Mouse (Mus musculus) midbrain, postnatal 0 days (tissue): ENCODE results near the gene Igsf8. TPM values are rescaled to one million over a fixed set of nuclear protein-coding genes. Genes with fewer than 3 reads are reported as not detected.

ENCODE experiments used
- ATAC-seq: fragments of 200-750 bp; cut with Nextera tagmentation; 2 replicates; pipeline ENCODE4 v1.8.0; 2017; ENCODE audit warnings: moderate number of reproducible peaks, mild to moderate bottlenecking, moderate TSS enrichment, moderate library complexity; ENCODE audit not compliant: low FRiP score
- DNase-seq: peaks from one replicate; pipeline ENCODE4 v3.0.0-alpha.2; 2015; ENCODE audit warnings: low spot score
- H3K27ac ChIP-seq: fragments of 300-500 bp; sonication (generic); 2 replicates; pipeline ENCODE4 v1.5.1; 2014; ENCODE audit warnings: low read depth, mild to moderate bottlenecking, low read length, mixed read lengths
- H3K27me3 ChIP-seq: fragments of 300-500 bp; sonication (generic); 2 replicates; pipeline ENCODE4 v1.6.1; 2014; ENCODE audit warnings: low read length, control low read depth, mixed read lengths; ENCODE audit not compliant: insufficient read depth
- H3K36me3 ChIP-seq: fragments of 300-500 bp; sonication (generic); 2 replicates; pipeline ENCODE4 v1.6.1; 2014; ENCODE audit warnings: low read length, control low read depth, mixed read lengths; ENCODE audit not compliant: insufficient read depth
- H3K4me1 ChIP-seq: fragments of 300-500 bp; sonication (generic); 2 replicates; pipeline ENCODE4 v1.6.1; 2014; ENCODE audit warnings: mild to moderate bottlenecking, control low read depth, antibody characterized with exemption, low read length, mixed read lengths; ENCODE audit not compliant: insufficient read depth
- H3K4me2 ChIP-seq: fragments of 300-500 bp; sonication (generic); 2 replicates; pipeline ENCODE4 v1.6.1; 2014; ENCODE audit warnings: low read depth, mild to moderate bottlenecking, low read length, mixed read lengths; ENCODE audit not compliant: poor library complexity, severe bottlenecking
- H3K4me3 ChIP-seq: fragments of 300-500 bp; sonication (generic); 2 replicates; pipeline ENCODE4 v1.5.1; 2014; ENCODE audit warnings: low read depth, mild to moderate bottlenecking, low read length, moderate library complexity
- H3K9ac ChIP-seq: fragments of 300-500 bp; sonication (generic); replicated peaks from 2 replicates; pipeline ENCODE4 v1.6.1; 2014; ENCODE audit warnings: mild to moderate bottlenecking, low read length, moderate library complexity, mixed read lengths; ENCODE audit not compliant: poor library complexity, severe bottlenecking
- H3K9me3 ChIP-seq: fragments of 300-500 bp; sonication (generic); 2 replicates; pipeline ENCODE4 v1.6.1; 2016; ENCODE audit warnings: low read length, control low read depth
- CTCF ChIP-seq: IDR thresholded peaks from 2 replicates; pipeline ENCODE4 v1.5.1; 2016; ENCODE audit warnings: antibody characterized with exemption, mild to moderate bottlenecking
- WGBS: fragments of 180-500 bp; shearing (Covaris S2); extraction: QIAGEN DNeasy Blood & Tissue Kit; methylation state at CpG from one replicate; pipeline ENCODE4 v1.1.7; 2014; 5-methylcytosine and 5-hydroxymethylcytosine counted together
- polyA plus RNA-seq: library from polyadenylated mRNA; unstranded; fragments of >200 nt; fragmentation: Nextera tagmentation; extraction: Ambion mirVana; gene quantifications from 2 replicates; pipeline ENCODE4 v1.2.1, GENCODE M21; 2015
- total RNA-seq: library from RNA; depleted of rRNA; stranded (reverse); fragments of >200 nt; gene quantifications from 2 replicates; pipeline ENCODE4 v1.2.3, GENCODE M21; 2014

The Igsf8 gene
- total and polyA plus RNA-seq, 2 experiments from 2014 or later: 79.6 to 114 TPM

DNA sequence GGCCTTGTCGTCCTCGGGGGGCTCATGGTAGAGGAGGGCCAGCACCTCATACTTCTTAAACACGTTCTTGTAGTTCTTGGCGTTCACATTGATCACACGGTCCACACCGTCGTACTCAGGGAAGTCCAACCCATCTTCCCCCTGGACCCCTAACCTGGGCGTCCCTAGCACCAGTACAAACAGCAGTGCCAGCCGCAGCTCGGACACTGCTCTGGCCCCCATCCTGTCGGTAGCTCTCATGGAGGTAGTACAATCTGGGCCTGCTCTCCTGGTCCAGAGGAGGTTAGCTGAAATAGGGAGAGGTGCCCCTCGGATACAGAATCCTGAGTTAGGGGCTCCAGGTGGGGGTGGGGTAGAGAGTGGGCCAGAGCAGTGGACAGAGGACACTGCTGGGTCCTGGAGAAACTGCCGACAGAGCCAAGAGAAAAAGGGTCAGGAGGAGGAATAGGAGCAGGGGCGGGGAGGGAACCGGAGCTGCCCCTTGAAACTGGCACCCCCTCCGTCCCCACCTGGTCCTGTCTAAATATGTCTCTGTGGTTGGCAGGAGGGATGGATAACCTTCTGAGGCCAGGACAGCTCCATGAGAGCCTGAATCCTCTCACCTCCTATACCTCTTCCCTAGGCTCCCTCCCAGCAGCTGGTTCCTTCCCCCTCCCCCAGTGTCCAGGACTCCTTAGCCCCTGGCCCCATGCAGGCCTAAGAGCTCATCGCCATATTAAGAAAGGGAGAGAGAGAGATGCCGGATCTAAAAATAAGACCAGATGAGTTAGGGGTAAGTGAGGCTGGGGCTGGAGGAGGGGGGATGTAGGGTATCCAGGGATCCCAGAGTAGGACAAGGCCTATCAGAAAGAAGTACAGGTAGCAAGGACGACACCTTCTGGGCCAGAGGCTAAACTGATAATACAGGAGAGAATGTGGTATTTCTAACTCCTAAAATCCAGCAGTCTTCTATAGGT is 41.7 kb upstream of the Igsf8 start, which contains the start of gene Casq1:
Gene Casq1, minus strand, starts transcription at position 418 of the 956 bp plus-strand sequence.
- H3K9ac ChIP-seq: no peak within 1 kb of the TSS
- H3K9me3 ChIP-seq: no peaks in the 10 kb centered on the region
- peaks cover 15% of the 10 kb centered on the region for H3K4me1 ChIP-seq
- no peak for TF ChIP-seq CTCF
- H3K27me3 ChIP-seq: no peaks in the 10 kb centered on the region
- no peak within 1 kb of the TSS; the same call in 1 of the 2 replicates for H3K27ac ChIP-seq
- ATAC-seq: no peak
- H3K36me3 ChIP-seq: no peaks in the 10 kb centered on the region
- 77% methylated on average over 19 of the region's 19 CpGs for WGBS
- H3K4me3 ChIP-seq: no peak within 1 kb of the TSS
- H3K4me2 ChIP-seq: no peak within 1 kb of the TSS
- DNase-seq: no peak

DNA sequence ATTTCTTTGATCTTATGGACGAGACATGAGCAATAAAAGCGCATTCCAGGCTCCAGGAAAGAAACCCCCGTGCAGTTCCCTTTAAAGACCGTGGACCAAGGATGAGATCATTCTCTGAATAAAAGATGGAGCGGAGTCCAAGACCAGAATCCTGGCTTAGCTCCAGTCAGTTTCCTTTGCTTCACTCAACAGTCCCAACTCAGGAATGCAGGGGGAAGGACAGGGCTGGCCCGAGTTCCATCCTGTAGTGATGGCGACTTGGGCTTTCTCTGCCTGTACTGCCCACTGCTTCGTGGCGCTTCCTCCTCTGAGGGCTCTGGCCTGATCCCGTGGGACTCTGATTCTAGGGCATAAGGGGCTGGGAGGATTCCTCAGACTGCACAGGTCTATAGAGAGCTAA is 41.0 kb upstream of the Igsf8 start:
- H3K4me3 ChIP-seq: no peak overlapping the region
- H3K4me2 ChIP-seq: no peak overlapping the region
- H3K27ac ChIP-seq: no peak overlapping the region; the same call in 1 of the 2 replicates
- peak; percentile 88 for DNase-seq
- no peak overlapping the region for H3K9ac ChIP-seq
- ATAC-seq: peak; percentile 21; the same call in 1 of the 2 replicates
- no peaks in the 10 kb centered on the region for H3K9me3 ChIP-seq
- WGBS: 29% methylated on average over 10 of the region's 10 CpGs
- H3K36me3 ChIP-seq: no peaks in the 10 kb centered on the region
- peaks cover 15% of the 10 kb centered on the region for H3K4me1 ChIP-seq
- no peak for TF ChIP-seq CTCF
- no peaks in the 10 kb centered on the region for H3K27me3 ChIP-seq

- Histone ChIP-seq H3K4me2 (no peak overlapping the region), H3K4me1 (peaks cover 15% of the 10 kb centered on the region), H3K27me3 (no peaks in the 10 kb centered on the region), H3K4me3 (no peak overlapping the region), H3K9ac (no peak overlapping the region), H3K9me3 (no peaks in the 10 kb centered on the region), H3K27ac (no peak overlapping the region), H3K36me3 (no peaks in the 10 kb centered on the region)
- TF ChIP-seq CTCF: no peak
- ATAC-seq (no peak), DNase-seq (no peak)
- 48% methylated on average over 11 of the region's 11 CpGs for WGBS
Observed at GRCm38 (mm10) chr1:172221297-172222063, 40.0 kb upstream of the Igsf8 start.

DNA sequence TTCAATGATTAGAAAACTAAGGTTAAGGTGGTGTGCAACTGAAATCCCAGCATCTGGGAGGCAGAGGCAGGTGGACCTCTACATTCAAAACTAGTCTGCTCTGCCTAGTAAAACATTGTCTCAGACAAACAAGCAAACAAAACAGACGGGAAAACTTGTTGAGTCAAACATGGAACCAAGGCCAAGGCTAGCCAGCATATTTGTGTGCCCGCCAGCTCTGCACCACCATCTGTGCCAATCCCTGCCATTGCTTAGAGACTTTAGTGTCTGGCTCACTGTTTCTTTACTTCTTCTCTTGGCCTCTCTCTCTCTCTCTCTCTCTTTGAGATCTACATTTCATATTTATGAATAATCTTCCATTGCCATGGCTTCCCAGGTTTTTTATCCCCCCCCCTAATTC is 33.2 kb upstream of the Igsf8 start:
- H3K27ac ChIP-seq: no peak overlapping the region
- no peaks in the 10 kb centered on the region for H3K27me3 ChIP-seq
- no peak overlapping the region for H3K9ac ChIP-seq
- no peak for ATAC-seq
- H3K4me3 ChIP-seq: no peak overlapping the region
- no peaks in the 10 kb centered on the region for H3K36me3 ChIP-seq
- H3K9me3 ChIP-seq: no peaks in the 10 kb centered on the region
- WGBS: 73% methylated on average over 2 of the region's 2 CpGs
- DNase-seq: no peak
- TF ChIP-seq CTCF: no peak
- no peak overlapping the region for H3K4me2 ChIP-seq
- no peaks in the 10 kb centered on the region for H3K4me1 ChIP-seq

GRCm38 (mm10) chr1:172229215-172229614 is 32.2 kb upstream of the Igsf8 start:
- H3K4me1 ChIP-seq: no peaks in the 10 kb centered on the region
- DNase-seq (no peak), ATAC-seq (no peak)
- H3K4me2 ChIP-seq: no peak overlapping the region
- no peaks in the 10 kb centered on the region for H3K36me3 ChIP-seq
- no peak overlapping the region for H3K9ac ChIP-seq
- H3K4me3 ChIP-seq: no peak overlapping the region
- WGBS: 93% methylated on average over 1 of the region's 1 CpGs
- H3K27ac ChIP-seq: no peak overlapping the region
- TF ChIP-seq CTCF: no peak
- H3K27me3 ChIP-seq: no peaks in the 10 kb centered on the region
- no peaks in the 10 kb centered on the region for H3K9me3 ChIP-seq
